Mouse (Mus musculus): ENCODE measurements at regions not wholly inside any gene's neighbourhood (a gene's known extent, or its start where the extent isn't known, plus 50 kb on each side); places are given as distances from the start of the nearest gene placed in this dataset.
"Not testable (repeated sequence)": the region's sequence is repeated elsewhere in the genome, so short reads cannot be mapped to it uniquely, and the experiment has no call there.

DNA sequence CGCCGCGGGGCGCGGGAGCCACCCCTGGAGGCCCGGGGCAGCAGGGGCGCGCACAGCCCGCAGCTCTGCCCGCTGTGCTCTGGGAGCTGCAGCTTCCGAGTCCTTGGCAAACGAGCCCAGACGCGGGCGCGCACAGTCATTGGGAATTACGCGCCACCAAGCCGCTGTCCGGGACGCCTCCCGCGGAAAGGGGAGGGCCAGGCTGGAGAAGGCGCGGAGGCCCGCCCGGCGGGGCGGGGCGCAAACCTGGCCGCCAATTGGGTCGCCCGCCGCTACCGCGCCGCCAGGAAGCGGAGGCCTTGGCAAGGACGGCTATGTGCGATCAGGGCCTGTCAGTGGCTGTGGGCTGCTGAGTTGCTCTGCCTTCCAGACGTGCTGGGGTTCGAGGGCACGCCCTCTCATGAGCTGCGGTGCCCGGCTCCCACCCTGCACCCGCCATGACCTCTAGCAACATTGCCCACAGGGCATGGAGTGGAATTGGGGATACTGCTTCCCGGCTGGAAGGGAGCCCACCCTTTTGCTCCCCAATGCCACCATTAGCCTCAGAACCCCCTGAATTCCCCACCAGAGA is 739.1 kb upstream of the Ywhaq start:
- not testable (repeated sequence) for H3K9ac ChIP-seq (replicated peaks; ENCODE audit: low read length); H3K27me3 ChIP-seq (ENCODE audit: insufficient read depth, low read length); H3K4me3 ChIP-seq (ENCODE audit: low read length); H3K4me1 ChIP-seq (ENCODE audit: insufficient read depth, low read length); H3K4me2 ChIP-seq (ENCODE audit: low read depth, low read length); H3K36me3 ChIP-seq (ENCODE audit: insufficient read depth, low read length); H3K27ac ChIP-seq; ATAC-seq; H3K9me3 ChIP-seq (ENCODE audit: low read length)
- WGBS: 11% methylated on average over 18 of the region's 47 CpGs
- DNase-seq (ENCODE audit: low spot score): peak; percentile 0

DNA sequence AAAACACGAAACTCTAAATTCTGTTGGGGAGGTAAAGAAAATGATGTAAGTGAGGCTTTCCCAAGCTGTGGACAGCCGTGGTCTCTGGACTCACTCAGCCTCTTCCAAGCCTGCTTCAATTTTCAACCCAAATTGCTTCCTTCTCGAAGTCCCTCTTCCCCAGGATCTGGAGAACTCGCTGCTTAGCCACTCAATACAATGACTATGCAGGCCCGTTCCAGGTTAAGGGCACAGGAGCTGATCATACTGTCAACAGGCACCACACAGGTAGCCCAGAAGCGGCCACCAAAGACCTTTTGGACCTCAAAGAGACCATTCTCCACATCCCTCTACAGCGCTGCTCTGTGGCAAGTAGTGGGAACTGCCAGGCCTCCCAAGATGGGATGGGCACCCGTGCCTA is 737.9 kb upstream of the Ywhaq start:
- ATAC-seq; DNase-seq (ENCODE audit: low spot score); H3K27ac ChIP-seq; H3K9me3 ChIP-seq (ENCODE audit: low read length); H3K9ac ChIP-seq (replicated peaks; ENCODE audit: low read length); H3K27me3 ChIP-seq (ENCODE audit: insufficient read depth, low read length); H3K4me3 ChIP-seq (ENCODE audit: low read length); H3K36me3 ChIP-seq (ENCODE audit: insufficient read depth, low read length); H3K4me1 ChIP-seq (ENCODE audit: insufficient read depth, low read length); H3K4me2 ChIP-seq (ENCODE audit: low read depth, low read length): not testable (repeated sequence)
- 77% methylated on average over 5 of the region's 8 CpGs for WGBS

Data from hindbrain, postnatal 0 days (tissue).